Mouse (Mus musculus): ENCODE results near the gene Macc1. TPM values are rescaled to one million over a fixed set of nuclear protein-coding genes. Genes with fewer than 3 reads are reported as not detected.

Macc1 gene
- polyA plus RNA-seq (2015; fragmentation: Illumina TruSeq; extraction: RNeasy Lipid Tissue Mini Kit (QIAGEN cat#74804); ENCODE audit: insufficient read depth, low replicate concordance), result 0.06 TPM

DNA sequence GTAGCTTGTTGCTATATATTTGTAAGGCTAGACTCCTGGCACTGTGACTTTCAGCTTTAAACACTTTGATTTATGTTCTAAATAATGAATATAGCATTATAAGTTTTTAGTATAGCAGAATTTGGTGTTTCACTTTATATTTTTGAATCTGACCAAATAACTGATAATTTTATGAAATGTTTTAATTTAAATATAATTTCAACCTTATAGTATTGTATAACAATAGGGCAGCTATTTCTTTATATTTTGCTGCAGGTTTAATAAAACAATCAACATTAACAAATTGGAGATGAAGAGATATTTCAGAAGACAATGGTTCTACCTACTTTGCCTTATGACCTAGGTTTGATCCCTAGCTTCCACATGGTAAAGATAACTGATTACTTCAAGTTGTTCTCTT lies at the start of gene Macc1:
Gene Macc1, plus strand, starts transcription at position 301 of the 400 bp plus-strand sequence.

Other genes starting within 250 kb of the Macc1 start
- 0.43 TPM for gene Itgb8, start 75.5 kb upstream of the Macc1 start, polyA plus RNA-seq (2015; fragmentation: Illumina TruSeq; extraction: RNeasy Lipid Tissue Mini Kit (QIAGEN cat#74804); ENCODE audit: insufficient read depth, low replicate concordance)